In the genomic region with DNA sequence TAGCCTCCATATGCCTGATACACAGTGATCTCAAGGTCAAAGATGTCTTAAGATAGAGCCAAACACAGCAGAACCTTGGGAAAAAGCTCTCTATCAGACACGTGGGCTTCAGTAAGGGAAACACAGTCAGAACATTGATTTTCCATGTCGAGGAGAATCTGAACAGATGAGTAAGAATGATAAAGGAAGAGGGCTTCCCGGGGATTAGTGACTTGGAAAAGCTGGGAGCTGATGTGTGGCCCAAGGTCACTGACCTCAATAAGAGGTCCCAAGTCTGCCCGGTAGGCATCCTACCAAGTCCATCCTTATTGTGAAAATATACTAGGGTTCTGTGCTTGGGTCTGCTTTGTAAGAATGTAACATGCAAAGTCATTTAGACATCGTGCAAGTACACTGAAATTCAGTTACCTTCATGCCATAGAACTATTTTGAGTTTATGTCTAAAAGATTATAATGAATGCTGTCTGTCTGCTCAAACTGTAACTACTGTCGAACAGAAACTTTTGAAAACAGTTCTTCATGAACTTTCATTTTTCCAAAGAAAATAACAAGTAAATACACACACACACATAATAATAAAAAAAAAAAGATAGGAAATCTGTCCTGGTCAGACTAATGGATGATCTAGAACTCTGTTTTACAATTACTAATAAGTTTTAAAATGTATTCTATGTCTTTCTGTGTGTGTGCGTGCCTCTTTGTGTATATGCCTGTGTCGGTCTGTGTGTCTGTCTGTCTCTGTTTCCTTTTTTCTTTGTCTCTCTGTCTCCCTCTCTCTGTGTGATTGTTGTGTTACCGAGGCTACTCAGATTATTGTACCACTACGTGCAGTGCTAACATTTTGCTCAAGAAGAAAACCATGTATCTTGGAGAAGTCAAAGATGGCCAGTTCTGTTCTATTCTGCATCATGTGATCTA, we compare ENCODE assay signal across 23 mouse cellular contexts.
DNase-seq lines count a peak whose midpoint lies in the region; ATAC-seq and TF ChIP-seq lines count a peak whose summit lies in the region.
"Had no signal": no experiment of that assay in that cellular context is flagged by ENCODE, and none has a peak within 500 bp of the region (broad histone marks: within the 10 kb centered on the region; RNA-seq: fewer than 3 reads in every experiment).

No protein-coding gene starts in this region.

- no peaks in the 10 kb centered on the region for H3K27me3 ChIP-seq in kidney, embryonic 15.5 days
- no peaks in the 10 kb centered on the region for H3K27me3 ChIP-seq in kidney, embryonic 14.5 days (ENCODE audit: control insufficient read depth, insufficient read depth, low read length)
- H3K27me3 ChIP-seq in lung, embryonic 16.5 days (ENCODE audit: control insufficient read depth, insufficient read depth, low read depth, low read length): no peaks in the 10 kb centered on the region
- H3K27me3 ChIP-seq in intestine, embryonic 15.5 days (replicated peaks): no peaks in the 10 kb centered on the region
- no peaks in the 10 kb centered on the region for H3K27me3 ChIP-seq in intestine, postnatal 0 days (replicated peaks; ENCODE audit: control insufficient read depth, insufficient read depth, low read length)
- H3K27me3 ChIP-seq: embryonic facial prominence, embryonic 15.5 days; heart, embryonic 15.5 days; hindbrain, embryonic 13.5 days had no signal

- no peaks in the 10 kb centered on the region for H3K36me3 ChIP-seq in kidney, embryonic 15.5 days
- H3K36me3 ChIP-seq in kidney, embryonic 14.5 days (ENCODE audit: control insufficient read depth, insufficient read depth, low read length): no peaks in the 10 kb centered on the region
- no peaks in the 10 kb centered on the region for H3K36me3 ChIP-seq in lung, embryonic 16.5 days (ENCODE audit: control insufficient read depth, insufficient read depth, low read length)
- H3K36me3 ChIP-seq in intestine, embryonic 15.5 days: no peaks in the 10 kb centered on the region
- no peaks in the 10 kb centered on the region for H3K36me3 ChIP-seq in intestine, postnatal 0 days (ENCODE audit: control insufficient read depth, insufficient read depth)
- H3K36me3 ChIP-seq: embryonic facial prominence, embryonic 15.5 days; forebrain, embryonic 10.5 days; G1E; heart, embryonic 10.5 days; heart, embryonic 15.5 days; hindbrain, embryonic 13.5 days had no signal

- H3K4me2 ChIP-seq in kidney, embryonic 15.5 days: no peak overlapping the region
- no peak overlapping the region for H3K4me2 ChIP-seq in kidney, embryonic 14.5 days (replicated peaks; ENCODE audit: low read depth, low read length)
- 0 out of 2 replicates have a peak overlapping the region, but pooled peaks have one; percentile 3 for H3K4me2 ChIP-seq in lung, embryonic 16.5 days (ENCODE audit: low read depth, low read length)
- no peak overlapping the region for H3K4me2 ChIP-seq in intestine, embryonic 15.5 days (replicated peaks)
- no peak overlapping the region for H3K4me2 ChIP-seq in intestine, postnatal 0 days (replicated peaks; ENCODE audit: low read depth)
- H3K4me2 ChIP-seq: embryonic facial prominence, embryonic 15.5 days; heart, embryonic 15.5 days; hindbrain, embryonic 13.5 days had no signal

- no peak for TF ChIP-seq CTCF in intestine, postnatal 0 days (IDR thresholded peaks at IDR 0.05; ENCODE audit: low read depth)

- DNase-seq in lung, postnatal 14 days: no peak
- DNase-seq in frontal cortex, adult 2 months (ENCODE audit: extremely low spot score in 1 of 2, low spot score in 1 of 2): no peak
- DNase-seq: adrenal gland, adult 8-10 months; adrenal gland, postnatal 36 days; cerebellum, adult 8-10 months; cerebellum, postnatal 14 days; embryo, embryonic 11 days; gastrocnemius, postnatal 36 days; heart, adult 18-20 months; heart, postnatal 14 days had no signal

- no peak for ATAC-seq in kidney, embryonic 15.5 days (replicated peaks; ENCODE audit: low FRiP score)
- no peak for ATAC-seq in kidney, embryonic 14.5 days (ENCODE audit: low FRiP score, low TSS enrichment)
- ATAC-seq in lung, embryonic 16.5 days (ENCODE audit: low read depth): no peak
- ATAC-seq in intestine, embryonic 15.5 days: peak; percentile 13; the same call in 1 of the 2 replicates
- ATAC-seq in intestine, postnatal 0 days: no peak
- ATAC-seq: forebrain, embryonic 14.5 days had no signal

- no peak overlapping the region for H3K4me3 ChIP-seq in kidney, embryonic 15.5 days (replicated peaks)
- no peak overlapping the region for H3K4me3 ChIP-seq in kidney, embryonic 14.5 days (ENCODE audit: low read length)
- no peak overlapping the region for H3K4me3 ChIP-seq in lung, embryonic 16.5 days (ENCODE audit: low read length)
- H3K4me3 ChIP-seq in intestine, embryonic 15.5 days (replicated peaks): no peak overlapping the region
- no peak overlapping the region for H3K4me3 ChIP-seq in intestine, postnatal 0 days (ENCODE audit: low read depth, low read length)
- H3K4me3 ChIP-seq: embryonic facial prominence, embryonic 15.5 days; erythroblast, embryonic 14.5 days; forebrain, embryonic 10.5 days; heart, embryonic 10.5 days; heart, embryonic 15.5 days; hindbrain, embryonic 13.5 days had no signal

- no peak overlapping the region for H3K9ac ChIP-seq in kidney, embryonic 15.5 days
- no peak overlapping the region for H3K9ac ChIP-seq in kidney, embryonic 14.5 days (ENCODE audit: low read depth, low read length)
- no peak overlapping the region for H3K9ac ChIP-seq in lung, embryonic 16.5 days (ENCODE audit: low read length)
- no peak overlapping the region for H3K9ac ChIP-seq in intestine, embryonic 15.5 days
- H3K9ac ChIP-seq in intestine, postnatal 0 days (ENCODE audit: low read depth, low read length): no peak overlapping the region
- H3K9ac ChIP-seq: embryonic facial prominence, embryonic 15.5 days; heart, embryonic 15.5 days had no signal

- no peaks in the 10 kb centered on the region for H3K9me3 ChIP-seq in kidney, embryonic 15.5 days (replicated peaks)
- no peaks in the 10 kb centered on the region for H3K9me3 ChIP-seq in kidney, embryonic 14.5 days (ENCODE audit: control insufficient read depth, low read length)
- no peaks in the 10 kb centered on the region for H3K9me3 ChIP-seq in lung, embryonic 16.5 days (ENCODE audit: control insufficient read depth, low read length)
- no peaks in the 10 kb centered on the region for H3K9me3 ChIP-seq in intestine, embryonic 15.5 days
- no peaks in the 10 kb centered on the region for H3K9me3 ChIP-seq in intestine, postnatal 0 days (ENCODE audit: control insufficient read depth)
- H3K9me3 ChIP-seq: embryonic facial prominence, embryonic 15.5 days; forebrain, embryonic 10.5 days; heart, embryonic 10.5 days; heart, embryonic 15.5 days; hindbrain, embryonic 13.5 days had no signal

- peaks cover 36% of the 10 kb centered on the region for H3K4me1 ChIP-seq in kidney, embryonic 15.5 days
- H3K4me1 ChIP-seq in kidney, embryonic 14.5 days (ENCODE audit: control insufficient read depth, insufficient read depth, low read length): peaks cover 7% of the 10 kb centered on the region
- peaks cover 28% of the 10 kb centered on the region for H3K4me1 ChIP-seq in lung, embryonic 16.5 days (replicated peaks; ENCODE audit: control insufficient read depth, insufficient read depth, low read length)
- H3K4me1 ChIP-seq in intestine, embryonic 15.5 days (replicated peaks): peaks cover 16% of the 10 kb centered on the region
- H3K4me1 ChIP-seq in intestine, postnatal 0 days (replicated peaks; ENCODE audit: control insufficient read depth, insufficient read depth, low read length): no peaks in the 10 kb centered on the region

- H3K27ac ChIP-seq in kidney, embryonic 15.5 days: 0 out of 2 replicates have a peak overlapping the region, but pooled peaks have one; percentile 38
- no peak overlapping the region for H3K27ac ChIP-seq in kidney, embryonic 14.5 days (ENCODE audit: low read depth, low read length)
- H3K27ac ChIP-seq in lung, embryonic 16.5 days (ENCODE audit: low read length): no peak overlapping the region
- H3K27ac ChIP-seq in intestine, embryonic 15.5 days: no peak overlapping the region
- 0 out of 2 replicates have a peak overlapping the region, but pooled peaks have one; percentile 16 for H3K27ac ChIP-seq in intestine, postnatal 0 days (ENCODE audit: low read depth, low read length)
- H3K27ac ChIP-seq: embryonic facial prominence, embryonic 15.5 days; forebrain, embryonic 10.5 days; heart, embryonic 15.5 days had no signal

- 73% methylated on average over 10 of the region's 10 CpGs for WGBS in kidney, embryonic 15.5 days
- WGBS in kidney, embryonic 14.5 days: 76% methylated on average over 10 of the region's 10 CpGs
- WGBS in lung, embryonic 16.5 days: 68% methylated on average over 10 of the region's 10 CpGs
- 75% methylated on average over 10 of the region's 10 CpGs for WGBS in intestine, embryonic 15.5 days
- WGBS in intestine, postnatal 0 days: 64% methylated on average over 10 of the region's 10 CpGs

Comparison
In these comparisons a context has a peak if more than half of its experiments do, and no peak if none do; other contexts are left out.
1. H3K27ac ChIP-seq: peak in kidney, embryonic 15.5 days (single experiment) and intestine, postnatal 0 days (single experiment); none in kidney, embryonic 14.5 days (single experiment), lung, embryonic 16.5 days (single experiment) and intestine, embryonic 15.5 days (single experiment).